Mouse (Mus musculus) limb, embryonic 14.5 days (tissue): ENCODE results near the gene Mrps18c. TPM values are rescaled to one million over a fixed set of nuclear protein-coding genes. Genes with fewer than 3 reads are reported as not detected.

Experiments
- ATAC-seq: fragments of 200-750 bp; cut with Nextera tagmentation; 2 replicates; pipeline ENCODE4 v1.8.0; 2017; ENCODE audit warnings: low read depth, moderate number of reproducible peaks, moderate TSS enrichment; ENCODE audit not compliant: low FRiP score
- DNase-seq: peaks from one replicate; pipeline ENCODE4 v3.0.0-alpha.2; 2015; ENCODE audit warnings: low spot score
- H3K27ac ChIP-seq: fragments of 300-500 bp; sonication (generic); replicated peaks from 2 replicates; pipeline ENCODE4 v1.5.1; 2014; ENCODE audit warnings: low read depth, mild to moderate bottlenecking, low read length, moderate library complexity, mixed read lengths
- H3K27me3 ChIP-seq: fragments of 300-500 bp; sonication (generic); 2 replicates; pipeline ENCODE4 v1.6.1; 2014; ENCODE audit warnings: low read length, mixed read lengths; ENCODE audit not compliant: control insufficient read depth, insufficient read depth
- H3K36me3 ChIP-seq: fragments of 300-500 bp; sonication (generic); 2 replicates; pipeline ENCODE4 v1.6.1; 2014; ENCODE audit warnings: mild to moderate bottlenecking, low read length, moderate library complexity, mixed read lengths; ENCODE audit not compliant: control insufficient read depth, insufficient read depth
- H3K4me1 ChIP-seq: fragments of 300-500 bp; sonication (generic); 2 replicates; pipeline ENCODE4 v1.6.1; 2014; ENCODE audit warnings: antibody characterized with exemption, low read length, mixed read lengths; ENCODE audit not compliant: control insufficient read depth, insufficient read depth
- H3K4me2 ChIP-seq: fragments of 300-500 bp; sonication (generic); replicated peaks from 2 replicates; pipeline ENCODE4 v1.6.1; 2014; ENCODE audit warnings: low read depth, mild to moderate bottlenecking, low read length, moderate library complexity; ENCODE audit not compliant: severe bottlenecking
- H3K4me3 ChIP-seq: fragments of 300-500 bp; sonication (generic); replicated peaks from 2 replicates; pipeline ENCODE4 v1.5.1; 2014; ENCODE audit warnings: low read length
- H3K9ac ChIP-seq: fragments of 300-500 bp; sonication (generic); 2 replicates; pipeline ENCODE4 v1.6.1; 2014; ENCODE audit warnings: mild to moderate bottlenecking, low read depth, low read length, moderate library complexity; ENCODE audit not compliant: severe bottlenecking
- H3K9me3 ChIP-seq: fragments of 300-500 bp; sonication (generic); 2 replicates; pipeline ENCODE4 v1.6.1; 2016; ENCODE audit warnings: low read length; ENCODE audit not compliant: control insufficient read depth
- POLR2A ChIP-seq: fragments of 200-500 bp; IDR thresholded peaks from 2 replicates; pipeline ENCODE4 v1.8.0; 2012; ENCODE audit warnings: inconsistent platforms, mild to moderate bottlenecking, moderate library complexity, borderline replicate concordance; ENCODE audit not compliant: insufficient read depth, insufficient read length; ENCODE audit errors: extremely low read depth
- WGBS: fragments of 180-500 bp; shearing (Covaris S2); extraction: QIAGEN DNeasy Blood & Tissue Kit; methylation state at CpG from one replicate; pipeline ENCODE4 v1.1.7; 2014; 5-methylcytosine and 5-hydroxymethylcytosine counted together
- polyA plus RNA-seq, 2 experiments: library from polyadenylated mRNA; depleted of rRNA in 1 of 2; stranded (reverse) in 1 of 2; unstranded in 1 of 2; fragments of >200 nt; fragmentation: Nextera tagmentation in 1 of 2; extraction: Ambion mirVana in 1 of 2; gene quantifications; 2 replicates each; pipeline versions ENCODE4 v1.2.1 to v1.2.3; 2012 to 2014

Gene Mrps18c
- polyA plus RNA-seq (2012; rRNA removed) (39.1 and 69.2 TPM in 2 replicates), polyA plus RNA-seq (2014; fragmentation: Nextera tagmentation; extraction: Ambion mirVana) (153 and 164 TPM in 2 replicates)

GRCm38 (mm10) chr5:100798165-100798860 lies at the start of gene Mrps18c, which contains the start of gene Helq:
Gene Mrps18c, plus strand, starts transcription at chr5:100798627.
Gene Helq, minus strand, starts transcription at chr5:100798598.
- peak; percentile 22; the same call in 1 of the 2 replicates for TF ChIP-seq POLR2A
- DNase-seq (peak; percentile 91), ATAC-seq (peak; percentile 99)
- Histone ChIP-seq H3K27ac (no peak within 1 kb of the TSS), H3K9me3 (no peaks in the 10 kb centered on the region), H3K27me3 (no peaks in the 10 kb centered on the region), H3K36me3 (peaks cover 22% of the 10 kb centered on the region), H3K4me1 (peaks cover 9% of the 10 kb centered on the region), H3K9ac (peak within 1 kb of the TSS; percentile 72), H3K4me2 (peak within 1 kb of the TSS; percentile 95), H3K4me3 (peak within 1 kb of the TSS; percentile 62)
- WGBS, result under 1% methylated on average over 66 of the region's 67 CpGs

GRCm38 (mm10) chr5:100750617-100751255 lies 47.7 kb upstream of the Mrps18c start:
- no peak overlapping the region for H3K4me3 ChIP-seq
- no peak overlapping the region for H3K9ac ChIP-seq

GRCm38 (mm10) chr5:100751655-100752054 lies 46.8 kb upstream of the Mrps18c start:
- no peaks in the 10 kb centered on the region for H3K4me1 ChIP-seq
- no peak overlapping the region for H3K9ac ChIP-seq
- no peaks in the 10 kb centered on the region for H3K36me3 ChIP-seq
- H3K27ac ChIP-seq, result no peak overlapping the region
- no peak overlapping the region for H3K4me3 ChIP-seq
- H3K27me3 ChIP-seq, result no peaks in the 10 kb centered on the region
- no peak for TF ChIP-seq POLR2A
- H3K9me3 ChIP-seq, result no peaks in the 10 kb centered on the region
- ATAC-seq, result peak; percentile 86
- no peak overlapping the region for H3K4me2 ChIP-seq
- 53% methylated on average over 4 of the region's 4 CpGs for WGBS
- DNase-seq, result no peak

More at GRCm38 (mm10) chr5:100750617-100751255, 47.7 kb upstream of the Mrps18c start:
- TF ChIP-seq POLR2A, result no peak
- H3K27me3 ChIP-seq, result no peaks in the 10 kb centered on the region
- WGBS, result 77% methylated on average over 10 of the region's 10 CpGs
- H3K4me1 ChIP-seq, result no peaks in the 10 kb centered on the region
- H3K27ac ChIP-seq, result no peak overlapping the region
- H3K4me2 ChIP-seq, result no peak overlapping the region
- no peak for ATAC-seq
- H3K36me3 ChIP-seq, result no peaks in the 10 kb centered on the region
- H3K9me3 ChIP-seq, result no peaks in the 10 kb centered on the region
- DNase-seq, result no peak

- WGBS, result 63% methylated on average over 7 of the region's 7 CpGs
- Histone ChIP-seq H3K9me3 (no peaks in the 10 kb centered on the region), H3K4me2 (no peak overlapping the region), H3K27ac (no peak overlapping the region), H3K4me1 (no peaks in the 10 kb centered on the region), H3K36me3 (no peaks in the 10 kb centered on the region), H3K9ac (no peak overlapping the region), H3K4me3 (no peak overlapping the region), H3K27me3 (no peaks in the 10 kb centered on the region)
- DNase-seq, result no peak
- no peak for TF ChIP-seq POLR2A
- no peak for ATAC-seq
These were observed 45.0 kb upstream of the Mrps18c start for GRCm38 (mm10) chr5:100753407-100753806.

- H3K4me2 ChIP-seq, result no peak overlapping the region
- H3K9me3 ChIP-seq, result no peaks in the 10 kb centered on the region
- no peak overlapping the region for H3K9ac ChIP-seq
- H3K4me3 ChIP-seq, result no peak overlapping the region
- H3K36me3 ChIP-seq, result peaks cover 3% of the 10 kb centered on the region
- TF ChIP-seq POLR2A, result no peak
- DNase-seq (no peak), ATAC-seq (no peak)
- H3K27me3 ChIP-seq, result no peaks in the 10 kb centered on the region
- H3K27ac ChIP-seq, result no peak overlapping the region
- WGBS, result 92% methylated on average over 5 of the region's 5 CpGs
- no peaks in the 10 kb centered on the region for H3K4me1 ChIP-seq
These were observed 40.3 kb upstream of the Mrps18c start for GRCm38 (mm10) chr5:100758121-100758520.
